Mouse (Mus musculus): ENCODE results near the gene Mgll.
A peak's percentile ranks its signal among the peaks of the same experiment; 100 is the strongest.

The Mgll gene

GRCm38 (mm10) chr6:88857249-88857648 is 133.0 kb downstream of the Mgll start:
- DNase-seq = peak; percentile 58 to 61

GRCm38 (mm10) chr6:88857830-88858229 is 133.6 kb downstream of the Mgll start:
- no peak for DNase-seq

- DNase-seq = no peak
Measured at GRCm38 (mm10) chr6:88858341-88858740, 134.1 kb downstream of the Mgll start.

- DNase-seq = no peak
Measured at GRCm38 (mm10) chr6:88860914-88861313, 136.7 kb downstream of the Mgll start.

GRCm38 (mm10) chr6:88865704-88866103 is 141.5 kb downstream of the Mgll start:
- DNase-seq = no peak

GRCm38 (mm10) chr6:88869459-88869858 is 145.2 kb downstream of the Mgll start:
- DNase-seq = no peak

GRCm38 (mm10) chr6:88870594-88870993 is 146.4 kb downstream of the Mgll start:
- DNase-seq = no peak

GRCm38 (mm10) chr6:88871546-88871945 is 147.3 kb downstream of the Mgll start:
- DNase-seq = no peak

- DNase-seq = no peak
Measured at GRCm38 (mm10) chr6:88872811-88873210, 148.6 kb downstream of the Mgll start.

- DNase-seq = no peak
Measured at GRCm38 (mm10) chr6:88873965-88874867, 150.0 kb downstream of the Mgll start.

GRCm38 (mm10) chr6:88874868-88875508 is 150.8 kb downstream of the Mgll start, which contains the start of gene Podxl2:
Gene Podxl2 (minus strand): TSS chr6:88875044.
- no peak for DNase-seq
